Mouse (Mus musculus): ENCODE results near the gene Rnf185.

- no peak for TF ChIP-seq CTCF (conservative IDR thresholded peaks at IDR 0.05; ENCODE audit: low read length)
- TF ChIP-seq NANOG (IDR thresholded peaks at IDR 0.05; ENCODE audit: borderline replicate concordance, low read length): no peak
These were observed 2.3 kb upstream of the Rnf185 start for GRCm38 (mm10) chr11:3454506-3454905.

Data from E14TG2a.4 (cell line).